Mouse (Mus musculus) lung, postnatal 14 days (tissue): Measurements from ENCODE around the gene Nmnat1.
A peak's percentile ranks its signal among the peaks of the same experiment; 100 is the strongest.
"Not testable (repeated sequence)": the region's sequence is repeated elsewhere in the genome, so short reads cannot be mapped to it uniquely, and the experiment has no call there.

Experiments used
- DNase-seq: peaks from one replicate; pipeline ENCODE4 v3.0.0; 2021

Nmnat1 gene

GRCm38 (mm10) chr4:149440576-149440975 is 44.4 kb downstream of the Nmnat1 start:
- no peak for DNase-seq

GRCm38 (mm10) chr4:149431887-149432286 is 53.1 kb downstream of the Nmnat1 start:
- not testable (repeated sequence) for DNase-seq

- no peak for DNase-seq
Observed at GRCm38 (mm10) chr4:149429592-149429991, 55.4 kb downstream of the Nmnat1 start.

- DNase-seq = peak; percentile 97
Observed at GRCm38 (mm10) chr4:149426325-149427199, 58.4 kb downstream of the Nmnat1 start, which contains the start of gene Ube4b. TSS of gene Ube4b (minus strand) at chr4:149426749.

GRCm38 (mm10) chr4:149425801-149426292 is 59.2 kb downstream of the Nmnat1 start:
- peak; percentile 30 for DNase-seq

- DNase-seq = no peak
Observed at GRCm38 (mm10) chr4:149424755-149425154, 60.2 kb downstream of the Nmnat1 start.

- DNase-seq = no peak
Observed at GRCm38 (mm10) chr4:149417854-149418365, 67.1 kb downstream of the Nmnat1 start.
